Mouse (Mus musculus) granulocyte monocyte progenitor cell, adult 5-6 weeks (primary cell): ENCODE results near the gene Bard1. TPM values are rescaled to one million over a fixed set of nuclear protein-coding genes. Genes with fewer than 3 reads are reported as not detected.

ENCODE experiments used
- ATAC-seq: replicated peaks from 2 replicates; pipeline ENCODE4 v1.8.0; 2016; ENCODE audit warnings: mild to moderate bottlenecking, moderate TSS enrichment, inconsistent platforms; ENCODE audit not compliant: poor library complexity, severe bottlenecking
- total RNA-seq, 2 experiments: library from RNA; stranded (forward) in 1 of 2; stranded (reverse) in 1 of 2; fragments of 200-712, 200-1000 nt in 1 of 2; fragments of >200 nt in 1 of 2; fragmentation: Nextera tagmentation in 1 of 2; gene quantifications; 2 replicates each; pipeline ENCODE4 v1.2.3; 2014 to 2017

Gene Bard1
- total RNA-seq, 2 experiments from 2014 or later: 11.2 to 15.9 TPM

DNA sequence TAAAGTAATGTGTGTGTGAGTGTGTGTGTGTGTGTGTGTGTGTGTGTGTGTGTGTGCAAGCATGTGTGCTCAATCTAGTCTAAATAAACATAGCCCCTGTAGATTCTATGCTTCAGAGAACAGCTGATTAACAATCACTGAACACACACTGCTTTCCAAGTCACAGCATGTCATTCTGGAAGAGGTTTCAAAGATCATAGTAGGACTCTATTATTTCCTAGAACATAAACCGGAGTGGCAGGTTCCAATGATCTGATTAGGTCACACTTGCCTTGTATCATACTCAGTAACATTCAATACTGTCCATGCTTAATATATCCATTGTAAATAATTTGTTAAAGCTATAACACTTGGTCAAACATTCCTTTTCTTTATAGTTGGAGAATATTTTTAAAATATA is 47.5 kb downstream of the Bard1 start:
- no peak for ATAC-seq

DNA sequence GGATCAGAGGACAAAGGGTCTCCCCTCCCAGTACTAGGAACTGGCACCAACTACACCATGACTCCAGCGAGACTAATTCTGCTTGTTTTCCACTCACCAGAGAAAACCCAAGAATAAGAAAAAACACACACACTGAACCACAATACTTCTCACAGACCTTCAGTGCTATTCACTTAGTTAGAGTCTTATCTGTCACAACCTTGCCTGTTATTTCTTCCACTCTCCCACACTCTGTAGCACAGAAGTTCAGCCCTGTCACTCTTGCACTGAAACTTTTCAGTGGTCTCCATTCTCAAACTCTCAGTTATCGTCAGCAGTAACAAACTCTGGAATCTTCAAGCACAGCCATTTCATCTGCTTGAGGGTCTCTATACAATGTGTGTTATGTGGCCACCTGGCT is 50.2 kb downstream of the Bard1 start:
- ATAC-seq: no peak

DNA sequence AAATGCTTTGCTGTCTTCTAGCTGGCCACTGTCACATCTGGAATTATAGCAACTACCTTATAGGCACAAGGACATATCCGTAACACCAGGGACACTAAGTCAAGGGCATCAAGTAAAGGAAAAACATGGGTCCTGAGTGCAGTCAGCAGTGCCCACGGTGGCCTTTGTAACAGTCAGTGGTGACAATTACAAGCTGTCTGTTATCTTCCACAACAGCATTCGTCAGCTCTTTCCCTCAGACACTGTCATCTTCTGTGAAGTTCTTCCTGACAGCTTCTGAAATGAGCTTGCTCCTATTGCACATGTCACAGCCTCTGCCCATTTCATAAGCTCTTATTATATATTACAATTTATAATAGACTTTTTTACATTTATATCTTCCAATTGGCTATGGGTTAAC is 50.7 kb downstream of the Bard1 start:
- ATAC-seq: no peak

DNA sequence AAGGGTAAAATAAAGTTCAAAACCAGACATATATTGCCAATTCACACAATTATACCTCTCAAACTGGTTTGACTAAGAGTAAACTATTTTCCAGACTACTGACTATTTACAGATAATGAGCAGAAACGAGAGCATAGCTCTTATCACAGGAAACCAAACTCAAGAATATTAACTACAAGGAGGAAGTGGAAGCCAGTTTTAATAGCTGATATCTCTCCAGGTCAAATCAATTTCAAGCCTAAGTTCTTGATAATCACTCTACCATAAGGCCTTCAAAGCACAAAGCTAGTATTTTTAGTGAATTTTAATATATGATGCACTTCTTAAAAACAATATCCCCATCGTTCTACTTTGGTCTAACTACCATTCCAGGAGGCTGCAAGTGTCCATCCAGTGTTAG is 57.8 kb downstream of the Bard1 start:
- ATAC-seq: no peak

DNA sequence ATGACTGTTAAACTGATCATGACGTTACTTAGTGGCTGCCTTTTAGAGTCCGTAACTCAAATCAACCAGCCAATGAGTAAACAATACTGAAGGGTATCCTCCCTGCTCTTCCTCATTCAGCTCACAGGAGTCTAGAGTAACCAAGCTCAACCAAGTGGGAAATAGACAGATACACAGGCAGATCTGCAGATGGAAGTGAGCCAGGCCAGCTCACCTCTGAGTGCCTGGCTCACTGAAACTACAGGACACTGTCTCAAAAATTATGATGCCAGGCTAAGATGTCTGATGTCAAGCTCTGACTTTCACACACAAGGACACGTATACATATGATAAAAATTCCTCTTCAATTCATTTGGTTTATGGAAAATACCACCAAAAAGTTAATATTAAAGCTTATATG is 59.0 kb downstream of the Bard1 start:
- ATAC-seq: no peak

DNA sequence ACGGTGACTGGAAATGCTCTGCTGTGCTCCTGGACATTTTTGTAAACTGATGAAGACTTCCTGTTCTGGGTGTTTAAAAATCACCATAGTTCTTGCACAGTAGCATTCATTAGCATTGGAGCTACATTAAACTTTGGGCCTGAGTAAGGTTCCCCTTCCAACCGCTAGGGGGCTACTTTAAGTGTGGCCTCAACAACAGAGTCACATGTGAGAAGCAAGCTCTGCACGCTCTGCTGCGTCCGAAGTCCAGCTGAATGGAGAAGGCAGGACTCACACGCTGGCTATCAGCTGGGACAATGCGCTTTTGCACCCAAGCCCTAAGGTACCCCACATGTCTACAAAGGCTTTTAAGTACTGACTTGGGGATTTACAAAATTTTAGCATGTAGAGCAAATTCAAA is 65.9 kb downstream of the Bard1 start:
- ATAC-seq: peak; percentile 65

DNA sequence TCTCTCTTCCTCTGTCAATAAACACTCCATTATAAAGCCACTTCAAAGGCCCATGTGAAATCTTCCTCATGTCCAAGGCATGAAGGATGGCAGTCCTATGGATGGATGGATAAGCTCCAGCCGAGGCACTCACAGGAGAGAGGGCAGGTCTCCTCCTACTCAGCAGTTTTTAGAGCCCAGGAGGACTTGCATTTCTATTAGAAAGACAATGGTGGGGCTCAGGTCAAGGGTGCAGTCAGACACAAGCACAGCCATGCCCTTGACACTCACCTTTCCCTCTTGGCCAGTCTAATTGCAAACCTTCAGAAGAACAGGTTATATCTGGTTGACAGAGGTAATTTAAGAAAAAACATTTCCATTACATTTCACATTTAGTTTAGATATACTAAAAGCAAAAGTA is 67.4 kb downstream of the Bard1 start:
- ATAC-seq: no peak

DNA sequence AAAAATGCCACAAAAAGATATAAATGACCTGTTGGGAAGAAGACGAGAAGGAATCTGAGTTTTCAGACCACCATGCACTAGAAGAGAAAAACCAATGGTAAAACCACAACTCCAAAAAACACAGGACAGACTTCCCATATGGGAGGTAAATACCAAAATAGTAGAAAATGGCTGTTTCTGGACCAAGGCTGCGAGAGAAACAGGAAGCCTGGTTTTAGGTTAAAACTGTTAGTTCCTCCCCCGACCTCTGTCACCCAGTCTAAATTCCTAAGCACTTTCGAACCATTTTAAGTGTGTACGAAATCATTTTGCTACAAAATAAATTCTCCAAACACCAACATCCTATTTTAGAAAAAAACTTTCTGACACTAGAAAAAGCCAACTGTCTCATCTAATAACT is 80.2 kb downstream of the Bard1 start:
- ATAC-seq: no peak

DNA sequence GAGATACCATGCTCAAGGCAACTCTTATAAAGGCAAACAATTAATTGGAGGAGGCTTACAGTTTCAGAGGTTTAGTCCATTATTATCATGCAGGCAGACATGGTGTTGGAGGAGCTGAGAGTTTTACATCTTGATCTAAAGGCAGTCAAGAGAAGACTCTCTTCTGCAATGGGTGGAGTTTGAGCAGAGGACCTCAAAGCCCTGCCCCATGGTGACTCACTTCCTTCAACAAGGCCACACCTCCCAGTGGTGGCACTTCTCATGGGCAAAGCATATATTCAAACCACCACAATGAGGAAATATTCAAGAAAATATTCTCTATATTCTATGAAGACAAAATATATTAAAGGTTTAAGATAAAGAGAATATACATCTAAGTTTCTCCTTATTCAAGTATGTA is 88.6 kb downstream of the Bard1 start:
- ATAC-seq: no peak

DNA sequence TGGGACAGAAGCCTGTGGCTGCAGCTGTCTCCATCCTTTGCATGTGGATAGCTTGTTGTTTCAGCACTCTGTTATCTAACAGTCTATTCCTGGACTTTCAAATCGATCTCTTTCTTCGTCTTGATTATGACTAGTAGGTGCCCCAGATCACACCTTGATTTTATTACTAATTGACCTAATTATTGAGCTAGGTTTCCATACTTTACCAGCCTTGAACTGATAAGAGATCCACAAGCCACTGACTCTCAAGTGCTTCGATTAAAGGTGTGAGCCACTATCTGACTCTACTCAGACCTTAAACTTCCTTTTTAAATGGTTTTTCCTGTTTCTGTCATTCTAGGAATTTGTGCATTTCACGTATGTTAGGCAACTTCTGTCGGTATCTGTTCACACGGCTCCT is 96.9 kb downstream of the Bard1 start:
- ATAC-seq: no peak

DNA sequence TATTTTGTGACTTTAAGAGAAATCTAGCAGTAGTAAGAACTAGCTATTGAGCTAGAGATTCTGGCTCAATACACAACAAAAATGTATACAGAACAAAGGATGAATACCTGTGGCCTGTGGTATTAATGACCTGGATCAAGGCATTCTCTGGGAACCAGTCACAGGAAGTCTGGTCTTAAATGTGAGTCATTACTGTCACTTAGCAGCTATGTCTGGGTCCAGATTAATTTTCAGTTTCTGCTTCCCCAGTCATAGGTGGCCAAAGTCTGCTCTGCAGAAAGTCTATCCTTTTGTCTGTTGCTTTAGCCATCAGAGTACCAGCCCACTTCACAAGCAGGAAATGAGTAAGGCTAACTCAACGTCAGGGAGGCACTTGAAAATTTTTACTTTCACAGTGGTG is 98.8 kb downstream of the Bard1 start:
- ATAC-seq: no peak

DNA sequence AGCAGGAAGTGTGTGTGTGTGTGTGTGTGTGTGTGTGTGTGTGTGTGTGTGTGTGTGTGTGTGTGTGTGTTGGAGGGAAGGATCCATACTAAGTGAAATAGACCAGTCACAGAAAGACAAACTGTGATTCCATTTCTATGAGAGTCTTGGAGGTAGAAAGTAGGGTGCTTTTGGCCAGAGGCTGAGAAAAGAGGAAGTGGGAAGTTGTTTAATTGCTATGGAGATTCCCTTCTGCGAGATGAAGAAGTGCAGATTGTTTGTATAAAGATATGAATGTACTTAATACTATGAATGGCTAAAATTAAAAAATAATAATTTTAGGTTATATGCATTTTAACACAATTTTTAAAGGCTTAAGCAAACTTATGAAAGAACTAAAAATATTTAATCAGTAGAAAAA is 99.2 kb downstream of the Bard1 start:
- peak; percentile 61; the same call in 1 of the 2 replicates for ATAC-seq

DNA sequence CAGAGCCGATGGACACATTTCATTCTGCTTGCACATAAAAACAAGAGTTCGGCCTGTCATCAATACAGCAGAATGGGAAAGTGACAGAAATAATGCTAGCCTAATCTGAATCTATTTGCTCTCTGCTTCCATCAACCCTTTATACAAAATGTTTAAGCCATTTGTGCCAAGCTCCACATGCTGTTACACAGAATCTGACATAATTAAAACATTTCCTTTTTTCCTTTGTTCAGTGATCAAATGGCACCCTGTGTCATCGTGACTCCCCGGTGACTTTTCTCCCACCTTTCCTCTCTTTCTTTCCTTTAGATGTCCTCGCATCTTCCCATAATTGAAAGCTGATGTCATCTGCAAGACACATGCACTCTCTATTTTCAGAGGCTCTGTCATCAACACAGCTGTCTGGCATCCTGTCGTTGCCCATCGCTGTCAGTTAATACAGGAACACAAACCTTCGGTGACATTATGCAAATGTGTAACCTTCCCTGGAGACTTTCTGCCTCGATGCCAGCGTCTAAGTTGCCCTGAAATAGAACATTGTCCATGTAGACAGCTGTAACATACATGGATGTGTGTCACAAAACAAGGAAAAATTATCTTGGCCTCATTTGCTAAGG is 105.5 kb downstream of the Bard1 start:
- no peak for ATAC-seq

DNA sequence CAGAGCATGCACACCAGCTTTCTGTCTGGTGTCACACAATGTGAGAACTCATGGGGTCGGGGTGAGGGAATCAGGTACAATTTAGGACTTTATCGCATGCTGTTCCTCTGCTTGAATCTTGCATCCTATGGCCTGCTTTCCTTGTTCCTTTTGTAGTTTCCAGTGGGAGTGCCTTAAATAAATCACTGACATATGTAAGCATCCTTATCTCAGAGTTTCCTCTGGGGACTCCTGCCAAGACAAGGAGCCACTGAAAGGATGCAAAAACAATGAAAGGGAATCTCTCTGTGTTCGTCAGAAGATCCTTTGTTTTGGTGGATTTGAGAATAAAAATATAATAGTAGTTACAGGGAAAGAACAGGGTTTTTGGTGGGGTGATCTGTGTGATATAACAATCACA is 106.2 kb downstream of the Bard1 start:
- no peak for ATAC-seq
